Mouse (Mus musculus): Measurements from ENCODE around the gene Elk4.

DNA sequence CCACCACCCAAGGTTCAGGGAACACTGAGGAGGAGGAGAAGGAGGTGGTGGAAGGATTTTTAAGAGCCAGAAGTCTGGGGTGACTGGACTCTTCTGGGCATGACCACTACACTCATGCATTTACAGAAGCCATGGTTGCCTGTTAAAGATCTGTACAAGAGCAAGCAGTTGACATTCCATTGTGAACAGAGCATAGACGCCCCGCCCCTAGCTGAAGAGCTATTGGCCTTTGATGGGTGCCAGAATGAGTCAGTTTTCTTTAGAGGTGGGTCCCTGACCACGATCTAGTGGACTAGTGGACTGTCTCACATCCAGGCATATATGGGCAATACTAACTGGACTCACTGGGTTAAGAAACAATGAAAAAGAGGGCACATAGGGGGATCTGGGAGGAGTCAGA lies 1.4 kb upstream of the Elk4 start:
- TF ChIP-seq EP300 (IDR thresholded peaks at IDR 0.05; ENCODE audit: low read depth) (no peak), CTCF (IDR thresholded peaks at IDR 0.05; ENCODE audit: low read depth) (no peak)
